Mouse (Mus musculus) liver, embryonic 12.5 days (tissue): ENCODE results near the gene Hnrnpl. TPM values are rescaled to one million over a fixed set of nuclear protein-coding genes. Genes with fewer than 3 reads are reported as not detected.

Source experiments
- ATAC-seq: fragments of 200-750 bp; cut with Nextera tagmentation; 2 replicates; pipeline ENCODE4 v1.8.0; 2017; ENCODE audit warnings: moderate number of reproducible peaks, mild to moderate bottlenecking, moderate library complexity
- H3K27ac ChIP-seq: fragments of 300-500 bp; sonication (generic); 2 replicates; pipeline ENCODE4 v1.5.1; 2016; ENCODE audit warnings: mild to moderate bottlenecking
- H3K27me3 ChIP-seq: fragments of 300-500 bp; sonication (generic); replicated peaks from 2 replicates; pipeline ENCODE4 v1.6.1; 2016; ENCODE audit warnings: mild to moderate bottlenecking, moderate library complexity
- H3K36me3 ChIP-seq: fragments of 300-500 bp; sonication (generic); 2 replicates; pipeline ENCODE4 v1.6.1; 2016; ENCODE audit warnings: mild to moderate bottlenecking, moderate library complexity
- H3K4me1 ChIP-seq: fragments of 300-500 bp; sonication (generic); 2 replicates; pipeline ENCODE4 v1.6.1; 2016
- H3K4me2 ChIP-seq: fragments of 300-500 bp; sonication (generic); 2 replicates; pipeline ENCODE4 v1.6.1; 2016; ENCODE audit warnings: mild to moderate bottlenecking, moderate library complexity
- H3K4me3 ChIP-seq: fragments of 300-500 bp; sonication (generic); 2 replicates; pipeline ENCODE4 v1.5.1; 2016; ENCODE audit warnings: mild to moderate bottlenecking, moderate library complexity
- H3K9ac ChIP-seq: fragments of 300-500 bp; sonication (generic); 2 replicates; pipeline ENCODE4 v1.6.1; 2016; ENCODE audit warnings: mild to moderate bottlenecking, moderate library complexity
- H3K9me3 ChIP-seq: fragments of 300-500 bp; sonication (generic); replicated peaks from 2 replicates; pipeline ENCODE4 v1.6.1; 2016; ENCODE audit warnings: mild to moderate bottlenecking, moderate library complexity
- WGBS: fragments of 180-500 bp; shearing (Covaris S2); methylation state at CpG from one replicate; pipeline ENCODE4 v1.1.7; 2016; ENCODE audit not compliant: insufficient replicate concordance; 5-methylcytosine and 5-hydroxymethylcytosine counted together
- polyA plus RNA-seq: library from polyadenylated mRNA; unstranded; fragments of >200 nt; fragmentation: Nextera tagmentation; extraction: Ambion mirVana; gene quantifications from 2 replicates; pipeline ENCODE4 v1.2.1, GENCODE M21; 2016

The Hnrnpl gene
- polyA plus RNA-seq, 1 experiment from 2014 or later: 186 TPM

DNA sequence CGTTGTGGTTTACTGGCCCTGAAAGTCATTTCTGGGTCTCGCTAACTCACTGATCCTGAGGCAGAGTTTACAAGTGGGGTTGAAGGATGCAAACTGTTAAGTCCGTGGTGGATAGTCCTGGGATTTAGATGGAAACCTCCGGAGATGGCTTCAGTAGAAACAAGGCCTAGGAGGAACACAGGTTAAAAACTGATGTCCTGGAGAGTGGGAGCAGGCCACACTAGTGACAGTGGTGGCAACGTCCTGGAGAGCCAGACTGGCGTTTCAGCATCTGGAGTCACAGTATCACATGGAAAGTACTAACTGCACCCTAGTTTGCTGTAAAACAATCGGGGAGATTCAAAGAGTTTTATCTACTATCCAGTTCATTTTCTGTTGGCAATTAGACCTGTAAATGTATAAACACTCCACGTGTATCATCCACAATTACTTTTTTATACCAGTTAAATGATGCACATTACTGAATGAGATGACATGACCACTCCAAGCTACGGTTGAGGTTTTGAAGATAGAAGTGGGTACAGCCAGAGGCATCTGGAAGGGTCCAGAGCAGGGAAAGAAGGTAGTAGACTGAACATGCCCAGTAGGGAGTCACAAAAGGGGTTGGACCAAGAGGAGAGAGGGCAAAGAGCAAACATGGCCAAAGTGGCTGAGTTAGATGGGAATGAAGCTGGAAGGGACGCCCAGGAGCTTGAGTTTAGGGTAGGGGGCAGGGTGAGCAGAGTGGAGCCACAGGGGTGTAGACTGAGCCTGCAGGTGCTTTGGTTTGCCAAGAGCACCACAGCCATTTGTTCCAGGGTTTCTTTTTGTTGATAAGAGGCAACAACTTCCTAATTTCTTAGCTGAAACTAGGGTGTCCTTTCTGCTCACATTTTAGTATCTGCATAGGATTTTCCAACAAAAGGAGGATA is 14.9 kb downstream of the Hnrnpl start:
- Histone ChIP-seq H3K27me3 (no peaks in the 10 kb centered on the region), H3K36me3 (peaks cover 51% of the 10 kb centered on the region), H3K27ac (peak overlapping the region; percentile 76), H3K4me2 (no peak overlapping the region), H3K4me1 (peaks cover 79% of the 10 kb centered on the region), H3K9me3 (no peaks in the 10 kb centered on the region), H3K9ac (no peak overlapping the region), H3K4me3 (no peak overlapping the region)
- 44% methylated on average over 10 of the region's 10 CpGs for WGBS
- no peak for ATAC-seq

DNA sequence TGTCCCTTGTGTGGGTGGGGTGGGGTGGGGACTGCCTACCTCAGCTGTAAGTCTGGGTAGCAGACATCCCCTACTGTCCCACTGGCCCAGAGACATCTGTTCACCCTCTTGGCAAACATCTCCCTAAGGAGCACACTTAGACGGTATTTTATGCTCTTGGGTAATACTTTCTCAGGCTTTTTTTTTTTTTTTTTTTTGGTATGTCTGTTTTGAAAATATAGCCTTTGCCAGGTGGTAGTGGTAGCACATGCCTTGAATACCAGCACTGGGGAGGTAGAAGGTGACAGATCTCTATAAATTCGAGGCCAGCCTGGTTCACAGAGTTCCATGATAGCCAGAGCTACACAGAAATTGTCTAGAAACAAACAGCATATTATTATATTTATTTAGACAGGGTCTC is 15.6 kb downstream of the Hnrnpl start:
- Histone ChIP-seq H3K9ac (no peak overlapping the region), H3K9me3 (no peaks in the 10 kb centered on the region), H3K4me3 (no peak overlapping the region), H3K27me3 (no peaks in the 10 kb centered on the region), H3K36me3 (peaks cover 44% of the 10 kb centered on the region), H3K4me2 (no peak overlapping the region), H3K27ac (peak overlapping the region; percentile 76), H3K4me1 (peaks cover 72% of the 10 kb centered on the region)
- 40% methylated on average over 2 of the region's 2 CpGs for WGBS
- no peak for ATAC-seq

DNA sequence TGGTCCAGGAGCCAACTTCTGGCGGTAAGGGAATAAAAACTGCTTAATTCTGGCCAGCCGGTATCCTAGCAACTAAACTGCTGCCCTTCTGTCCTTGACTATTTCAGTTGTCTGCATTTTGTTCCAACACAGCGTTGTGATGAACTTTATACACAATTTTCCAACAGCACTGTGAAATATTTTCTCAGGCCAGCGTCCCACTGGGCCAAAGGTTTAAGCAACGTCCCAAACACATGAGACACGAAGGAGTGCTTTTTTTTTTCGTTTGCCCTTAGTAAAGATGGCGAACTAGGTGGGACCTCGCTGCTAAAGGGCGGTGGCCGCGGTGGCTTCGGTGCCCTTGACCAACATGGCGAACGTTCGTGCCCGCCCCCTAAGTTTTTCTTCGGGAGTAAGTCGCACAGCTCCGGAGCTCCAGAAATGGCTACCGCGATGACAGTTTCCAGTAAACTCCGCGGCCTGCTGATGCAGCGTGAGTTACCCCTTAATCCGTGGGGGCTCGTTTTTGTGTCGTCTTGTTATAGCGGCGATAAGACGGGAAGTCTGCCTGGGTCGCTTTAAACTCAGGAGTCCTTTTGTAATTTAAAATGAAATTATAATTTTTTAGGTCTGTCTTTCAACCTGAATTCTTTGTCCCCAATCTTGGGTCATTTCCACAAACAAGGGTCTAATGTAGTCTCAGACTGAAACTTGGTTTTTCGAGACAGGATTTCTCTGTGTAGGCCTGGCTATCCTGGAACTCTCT is 16.8 kb downstream of the Hnrnpl start, which contains the start of gene Ech1:
TSS of gene Ech1 (plus strand) at position 277 of the 745 bp plus-strand sequence.
- H3K9me3 ChIP-seq: no peaks in the 10 kb centered on the region
- ATAC-seq: peak; percentile 83
- H3K4me1 ChIP-seq: peaks cover 65% of the 10 kb centered on the region

DNA sequence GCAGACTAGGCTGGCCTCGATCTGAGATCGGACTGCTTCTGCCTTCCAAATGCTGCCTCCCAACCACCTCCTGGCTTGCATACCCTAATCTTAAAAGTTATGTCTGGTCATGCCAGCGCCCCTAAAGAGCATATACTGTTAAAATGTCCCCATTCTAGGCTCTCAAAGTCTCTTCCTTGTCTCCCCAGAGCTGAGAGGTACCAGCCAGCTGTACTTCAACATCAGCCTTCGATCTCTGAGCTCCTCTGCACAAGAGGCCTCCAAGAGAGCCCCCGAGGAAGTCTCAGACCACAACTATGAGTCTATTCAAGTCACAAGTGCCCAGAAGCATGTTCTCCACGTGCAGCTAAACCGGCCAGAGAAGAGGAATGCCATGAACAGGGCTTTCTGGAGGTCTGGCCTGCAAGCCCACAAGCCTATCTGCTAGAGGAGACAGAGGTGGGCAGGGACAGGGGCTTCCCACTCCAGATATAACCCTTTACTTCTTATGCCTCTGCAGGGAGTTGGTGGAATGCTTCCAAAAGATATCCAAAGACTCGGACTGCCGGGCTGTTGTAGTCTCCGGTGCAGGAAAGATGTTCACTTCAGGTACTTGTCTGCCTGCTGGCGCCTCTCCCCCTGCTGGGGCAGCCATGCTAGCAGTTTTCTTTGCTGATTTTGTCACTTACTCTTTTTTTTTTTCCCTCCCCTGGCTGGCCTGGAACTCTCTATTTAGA is 17.5 kb downstream of the Hnrnpl start:
- peaks cover 65% of the 10 kb centered on the region for H3K4me1 ChIP-seq
- peak; percentile 56 for ATAC-seq
- 36% methylated on average over 11 of the region's 11 CpGs for WGBS

More for the DNA sequence above, 16.8 kb downstream of the Hnrnpl start, which contains the start of gene Ech1:
- H3K4me2 ChIP-seq: peak within 1 kb of the TSS; percentile 79
- no peaks in the 10 kb centered on the region for H3K27me3 ChIP-seq
- peak within 1 kb of the TSS; percentile 78 for H3K9ac ChIP-seq
- peak within 1 kb of the TSS; percentile 76 for H3K27ac ChIP-seq
- peak within 1 kb of the TSS; percentile 64 for H3K4me3 ChIP-seq
- WGBS: 1% methylated on average over 33 of the region's 33 CpGs
- peaks cover 42% of the 10 kb centered on the region for H3K36me3 ChIP-seq

DNA sequence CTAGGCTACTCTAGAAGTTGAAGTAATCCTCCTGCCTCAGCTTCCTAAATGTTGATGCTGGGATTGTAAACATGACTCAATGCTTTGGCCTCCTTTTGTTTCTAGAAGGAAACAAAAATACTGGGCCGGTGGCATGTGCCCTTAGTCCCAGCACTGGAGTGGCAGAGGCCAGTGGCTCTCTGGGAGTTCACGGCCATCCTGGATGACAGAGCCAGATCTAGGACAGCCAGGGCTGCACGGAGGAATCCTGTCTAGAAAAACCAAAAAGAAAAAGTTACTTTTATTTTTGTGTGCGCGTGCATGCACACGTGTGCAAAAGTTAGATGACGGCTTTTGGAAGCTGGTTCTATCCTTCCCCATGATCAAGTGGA is 18.0 kb downstream of the Hnrnpl start:
- Histone ChIP-seq H3K36me3 (peaks cover 42% of the 10 kb centered on the region), H3K27ac (peak overlapping the region; percentile 76), H3K4me2 (peak overlapping the region; percentile 79), H3K9me3 (no peaks in the 10 kb centered on the region), H3K9ac (no peak overlapping the region), H3K27me3 (no peaks in the 10 kb centered on the region), H3K4me1 (peaks cover 66% of the 10 kb centered on the region), H3K4me3 (no peak overlapping the region)
- ATAC-seq: no peak
- WGBS: 87% methylated on average over 7 of the region's 7 CpGs

More for the DNA sequence above, 17.5 kb downstream of the Hnrnpl start:
- H3K9ac ChIP-seq: peak overlapping the region; percentile 78
- peak overlapping the region; percentile 79 for H3K4me2 ChIP-seq
- no peaks in the 10 kb centered on the region for H3K9me3 ChIP-seq
- H3K36me3 ChIP-seq: peaks cover 42% of the 10 kb centered on the region
- peak overlapping the region; percentile 64 for H3K4me3 ChIP-seq
- peak overlapping the region; percentile 76 for H3K27ac ChIP-seq
- H3K27me3 ChIP-seq: no peaks in the 10 kb centered on the region

DNA sequence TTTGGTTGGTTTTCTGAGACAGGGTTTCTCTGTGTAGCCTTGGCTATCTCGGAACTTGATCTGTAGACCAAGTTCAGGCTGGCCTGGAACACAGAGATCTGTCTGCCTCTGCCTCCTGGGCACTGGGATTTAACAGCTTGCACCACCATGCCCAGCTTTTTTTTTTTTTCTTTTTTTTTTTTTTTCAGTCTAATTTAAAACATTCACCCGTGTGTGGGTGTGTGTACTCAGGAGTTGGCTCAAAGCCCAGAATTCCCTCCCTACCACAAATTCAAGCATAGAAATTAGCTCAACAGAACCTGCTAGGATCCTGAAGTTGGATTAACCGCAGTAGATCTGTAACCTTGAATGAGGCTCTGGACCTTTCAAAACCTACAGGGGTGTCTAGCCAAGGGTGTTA is 19.0 kb downstream of the Hnrnpl start:
- no peak for ATAC-seq
- Histone ChIP-seq H3K27me3 (no peaks in the 10 kb centered on the region), H3K9ac (no peak overlapping the region), H3K27ac (no peak overlapping the region), H3K4me1 (peaks cover 69% of the 10 kb centered on the region), H3K4me2 (no peak overlapping the region), H3K4me3 (no peak overlapping the region), H3K36me3 (peaks cover 39% of the 10 kb centered on the region), H3K9me3 (no peaks in the 10 kb centered on the region)
- 67% methylated on average over 3 of the region's 3 CpGs for WGBS

DNA sequence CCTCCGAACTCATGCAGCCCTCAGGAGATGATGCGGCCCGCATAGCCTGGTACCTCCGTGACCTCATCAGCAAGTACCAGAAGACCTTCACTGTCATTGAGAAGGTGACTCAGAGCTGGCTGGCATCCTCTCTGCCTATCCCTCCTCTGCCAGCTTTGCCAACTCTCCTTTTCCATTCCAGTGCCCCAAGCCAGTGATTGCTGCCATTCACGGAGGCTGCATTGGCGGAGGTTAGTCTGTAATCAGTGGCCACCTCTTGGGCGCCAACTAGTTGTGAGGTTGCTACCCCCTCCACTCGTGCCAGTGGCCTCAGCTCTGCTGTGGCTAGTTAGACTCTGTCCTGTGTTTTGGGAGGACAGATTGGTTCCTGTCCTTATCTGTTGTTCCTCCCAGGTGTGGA is 21.5 kb downstream of the Hnrnpl start:
- Histone ChIP-seq H3K9me3 (no peaks in the 10 kb centered on the region), H3K4me2 (no peak overlapping the region), H3K4me1 (peaks cover 52% of the 10 kb centered on the region), H3K36me3 (peaks cover 31% of the 10 kb centered on the region), H3K27me3 (no peaks in the 10 kb centered on the region), H3K4me3 (no peak overlapping the region), H3K27ac (no peak overlapping the region), H3K9ac (no peak overlapping the region)
- no peak for ATAC-seq
- WGBS: 84% methylated on average over 8 of the region's 8 CpGs

DNA sequence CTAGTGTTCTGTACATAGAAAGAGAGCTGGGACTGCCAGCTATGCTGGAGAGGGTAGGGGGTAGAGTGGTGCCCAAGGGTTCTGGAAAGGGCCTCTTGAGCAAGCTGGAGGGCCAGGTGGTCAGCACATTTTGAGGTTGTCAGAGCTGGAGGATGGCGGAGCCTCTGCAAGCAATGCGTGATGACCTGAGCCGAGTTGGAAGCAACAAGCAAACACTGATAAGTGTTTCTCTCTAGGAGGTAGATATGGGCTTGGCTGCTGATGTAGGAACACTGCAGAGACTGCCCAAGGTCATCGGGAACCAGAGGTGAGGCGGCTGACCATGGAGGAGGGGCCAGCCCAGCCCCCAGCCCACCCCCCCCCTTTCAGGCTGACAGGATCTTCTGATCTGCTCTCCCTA is 22.6 kb downstream of the Hnrnpl start:
- H3K27ac ChIP-seq: 0 out of 2 replicates have a peak overlapping the region, but pooled peaks have one; percentile 2
- no peak overlapping the region for H3K4me3 ChIP-seq
- ATAC-seq: no peak
- H3K4me2 ChIP-seq: 0 out of 2 replicates have a peak overlapping the region, but pooled peaks have one; percentile 0
- 63% methylated on average over 5 of the region's 5 CpGs for WGBS
- no peaks in the 10 kb centered on the region for H3K9me3 ChIP-seq
- peaks cover 31% of the 10 kb centered on the region for H3K36me3 ChIP-seq
- H3K9ac ChIP-seq: no peak overlapping the region
- H3K27me3 ChIP-seq: no peaks in the 10 kb centered on the region
- peaks cover 44% of the 10 kb centered on the region for H3K4me1 ChIP-seq

DNA sequence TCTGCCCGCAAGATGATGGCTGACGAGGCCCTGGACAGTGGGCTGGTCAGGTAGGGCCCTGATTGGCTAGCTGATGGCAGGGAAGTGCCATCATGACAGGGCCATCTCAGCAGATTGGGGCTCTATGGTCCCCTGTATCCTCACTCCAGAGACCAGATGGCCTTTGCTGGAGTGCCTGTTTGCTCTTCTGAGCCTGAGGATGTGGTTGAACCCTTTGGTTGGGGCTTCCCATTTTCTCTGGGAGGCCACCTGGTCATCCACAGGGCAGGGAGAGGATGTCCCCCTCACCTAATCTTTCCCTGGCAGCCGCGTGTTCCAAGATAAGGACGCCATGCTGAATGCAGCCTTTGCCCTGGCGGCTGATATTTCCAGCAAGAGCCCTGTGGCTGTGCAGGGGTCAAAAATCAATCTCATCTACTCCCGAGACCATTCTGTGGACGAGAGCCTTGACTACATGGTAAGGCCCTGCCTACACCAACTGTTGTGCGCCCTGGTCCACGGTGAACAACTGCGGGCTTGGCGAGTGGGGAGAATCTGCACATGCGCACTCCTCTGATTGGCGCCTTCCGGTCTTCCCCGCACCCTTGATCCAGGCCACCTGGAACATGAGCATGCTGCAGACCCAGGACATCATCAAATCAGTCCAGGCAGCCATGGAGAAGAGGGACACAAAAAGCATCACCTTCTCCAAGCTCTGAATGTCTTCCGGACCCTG is 23.2 kb downstream of the Hnrnpl start:
- ATAC-seq: peak; percentile 50; the same call in 1 of the 2 replicates
- no peak overlapping the region for H3K27ac ChIP-seq

DNA sequence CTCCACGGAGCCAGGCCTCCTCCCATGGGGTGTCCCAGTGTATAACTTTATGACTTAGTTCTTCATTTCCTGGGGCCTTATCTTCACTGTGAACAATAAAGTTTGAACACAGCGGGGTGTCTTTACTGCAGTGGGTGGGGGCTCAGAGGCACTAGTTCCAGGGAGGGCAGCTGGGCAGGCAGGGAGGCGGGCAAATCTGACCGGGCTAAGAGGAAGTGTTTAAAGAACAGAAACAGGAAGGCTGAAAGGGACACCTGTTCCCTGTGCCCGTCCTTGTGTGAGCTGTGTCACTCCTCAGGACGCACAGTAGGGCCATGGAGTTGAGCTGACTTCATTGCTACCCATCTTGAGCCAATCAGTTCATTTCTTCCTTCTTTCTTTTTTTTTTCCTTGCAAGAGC is 23.8 kb downstream of the Hnrnpl start:
- 48% methylated on average over 6 of the region's 6 CpGs for whole genome bisulfite sequencing
- H3K4me1 ChIP-seq: peaks cover 37% of the 10 kb centered on the region

More for the DNA sequence above, 23.2 kb downstream of the Hnrnpl start:
- 67% methylated on average over 17 of the region's 17 CpGs for WGBS
- Histone ChIP-seq H3K4me1 (peaks cover 38% of the 10 kb centered on the region), H3K27me3 (no peaks in the 10 kb centered on the region), H3K36me3 (peaks cover 31% of the 10 kb centered on the region), H3K9me3 (no peaks in the 10 kb centered on the region), H3K4me3 (no peak overlapping the region), H3K9ac (0 out of 2 replicates have a peak overlapping the region, but pooled peaks have one; percentile 2), H3K4me2 (0 out of 2 replicates have a peak overlapping the region, but pooled peaks have one; percentile 0)

More for the DNA sequence above, 23.8 kb downstream of the Hnrnpl start:
- Histone ChIP-seq H3K36me3 (peaks cover 31% of the 10 kb centered on the region), H3K27ac (no peak overlapping the region), H3K4me3 (no peak overlapping the region), H3K9ac (no peak overlapping the region), H3K9me3 (no peaks in the 10 kb centered on the region), H3K27me3 (no peaks in the 10 kb centered on the region), H3K4me2 (no peak overlapping the region)
- ATAC-seq: no peak
